Mouse (Mus musculus): ENCODE data around the gene Xylt1. TPM values are rescaled to one million over a fixed set of nuclear protein-coding genes. Genes with fewer than 3 reads are reported as not detected.

The Xylt1 gene
- total RNA-seq, 2 experiments from 2014 or later = 3.9 to 4.3 TPM

GRCm38 (mm10) chr7:117588426-117588825 lies 207.6 kb downstream of the Xylt1 start:
- intact Hi-C loops (cut with DNase I) = no loop called here
- DNase-seq = peak in 1 of 2 experiments; percentile 5

GRCm38 (mm10) chr7:117589359-117589758 lies 208.6 kb downstream of the Xylt1 start:
- DNase-seq = no peak
- intact Hi-C loops (cut with DNase I) = no loop called here

DNA sequence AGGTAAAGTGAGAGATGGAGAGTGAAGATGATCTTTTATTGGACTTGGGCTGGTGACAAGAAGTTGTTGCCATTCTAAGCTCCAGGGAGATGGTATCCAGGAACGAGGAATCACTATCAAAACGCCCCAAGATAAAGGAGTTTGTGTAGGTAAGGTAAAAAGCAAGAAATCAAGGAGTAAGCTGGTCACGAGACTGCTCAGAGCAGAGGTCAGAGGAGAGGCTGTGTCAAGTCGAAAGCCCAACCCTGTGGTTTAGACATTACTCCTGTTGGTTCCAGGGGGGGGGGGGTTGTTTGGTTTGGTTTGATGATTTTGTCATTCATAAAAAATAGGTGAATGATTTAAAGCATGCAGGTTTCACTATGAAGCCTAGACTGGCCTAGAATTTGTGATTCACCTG lies 209.0 kb downstream of the Xylt1 start:
- no peak for DNase-seq
- intact Hi-C loops (cut with DNase I) = no loop called here

DNA sequence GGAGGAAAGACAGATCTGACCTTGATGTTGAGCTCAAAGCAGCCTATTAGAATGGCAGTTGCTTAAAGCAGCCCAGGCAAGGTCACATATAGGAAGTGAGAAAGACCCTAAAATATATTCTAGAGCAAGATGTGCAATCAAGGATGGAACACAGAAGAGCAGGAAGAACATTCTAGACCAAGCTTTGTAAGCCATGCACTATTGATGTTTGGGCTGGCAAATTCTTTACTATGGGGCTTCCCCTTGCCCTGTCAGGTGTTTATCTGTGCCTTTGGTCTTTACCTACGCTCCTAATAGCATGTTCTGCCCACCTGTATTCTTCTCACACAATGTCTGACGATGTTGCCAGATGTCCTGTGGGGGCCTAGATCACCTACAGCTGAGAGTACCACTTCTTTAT lies 213.4 kb downstream of the Xylt1 start:
- intact Hi-C loops (cut with DNase I) = no loop called here
- no peak for DNase-seq

DNA sequence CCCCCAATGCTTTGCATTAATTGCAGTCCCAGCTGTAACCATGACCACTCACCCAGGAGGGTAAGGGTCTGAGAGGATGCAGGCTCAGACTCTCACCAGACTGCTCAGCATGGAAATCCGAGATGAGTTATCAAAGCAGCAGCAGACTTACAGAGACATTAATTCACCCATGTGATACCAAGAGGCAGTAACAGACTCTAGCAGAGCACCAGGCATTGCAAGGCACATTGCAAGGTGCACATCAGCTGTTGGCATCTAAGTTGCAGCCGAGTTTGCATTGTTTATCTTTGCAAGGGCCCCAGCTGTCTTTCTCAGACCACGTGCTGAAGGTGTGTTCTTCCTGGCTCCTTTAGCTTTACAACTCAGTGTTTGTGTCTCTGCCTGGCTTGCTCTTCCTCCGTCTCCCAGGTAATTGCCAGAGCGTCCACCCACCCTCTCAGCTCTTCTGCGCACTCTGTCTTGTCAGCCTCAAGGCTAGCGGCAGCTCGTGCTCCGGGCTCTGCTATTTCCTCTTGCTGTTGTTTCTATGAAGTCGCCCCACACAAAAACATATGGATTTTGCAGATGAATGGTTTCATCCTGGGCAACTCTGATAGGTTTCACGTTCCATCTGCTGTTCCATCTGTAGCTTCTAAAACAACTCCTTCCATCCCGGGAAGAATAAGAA lies 214.4 kb downstream of the Xylt1 start:
- no peak for DNase-seq
- intact Hi-C loops (cut with DNase I) = no loop called here

GRCm38 (mm10) chr7:117600443-117600842 lies 219.7 kb downstream of the Xylt1 start:
- intact Hi-C loops (cut with DNase I) = no loop called here
- DNase-seq = no peak

GRCm38 (mm10) chr7:117610439-117610838 lies 229.7 kb downstream of the Xylt1 start:
- intact Hi-C loops (cut with DNase I) = no loop called here
- DNase-seq = no peak

DNA sequence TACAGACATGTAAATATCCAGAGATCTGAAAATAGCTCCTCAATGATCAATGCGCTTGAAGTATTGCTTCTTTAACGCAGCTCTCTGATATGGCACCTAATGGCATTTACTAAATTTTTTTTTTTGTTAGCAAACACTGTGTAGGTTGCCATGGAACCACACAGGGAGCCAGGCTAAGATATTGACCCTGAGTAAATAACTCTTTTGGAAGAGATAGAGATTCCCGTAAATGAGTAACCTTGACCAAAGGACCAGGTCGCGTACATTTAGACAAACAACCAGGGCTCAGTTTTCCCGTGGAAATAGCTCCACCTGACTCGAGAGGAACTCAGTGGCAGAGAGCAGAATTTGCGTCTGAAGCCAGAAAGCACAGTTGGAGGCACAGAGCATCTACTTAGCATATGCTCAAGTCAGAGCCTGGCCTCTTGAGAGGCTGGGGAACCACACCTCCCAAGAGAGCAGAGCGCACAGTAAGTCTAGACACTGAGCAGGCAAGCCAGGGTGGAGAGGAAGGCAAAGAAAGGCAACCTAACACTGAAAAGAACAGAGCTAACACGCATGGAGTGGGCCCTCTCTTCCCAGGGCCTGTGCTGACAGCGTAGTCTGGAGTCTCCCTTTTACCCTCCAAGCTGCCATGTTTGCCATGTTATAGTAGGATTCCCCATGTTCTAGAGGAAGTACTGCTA lies 232.2 kb downstream of the Xylt1 start:
- DNase-seq = no peak
- intact Hi-C loops (cut with DNase I) = no loop called here

DNA sequence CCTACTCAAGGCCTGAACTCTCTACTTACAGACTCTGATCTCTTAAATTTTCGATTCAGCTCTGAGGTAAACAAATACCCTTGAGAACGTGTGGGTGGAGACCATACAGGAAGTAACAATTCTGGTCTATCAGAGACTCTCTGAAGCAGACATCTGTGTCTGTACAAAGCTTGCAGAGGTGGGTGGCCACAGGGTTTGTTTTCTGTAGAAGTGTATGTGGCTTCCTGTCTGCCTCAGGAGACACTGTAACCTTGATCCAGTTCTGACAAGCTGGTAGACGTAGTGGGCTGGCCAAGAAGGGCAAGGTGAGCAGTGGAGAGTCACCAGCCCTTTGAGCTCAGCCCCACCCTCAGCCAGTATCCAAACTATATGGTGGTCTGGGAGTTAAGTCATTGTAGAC lies 233.0 kb downstream of the Xylt1 start:
- intact Hi-C loops (cut with DNase I) = no loop called here
- no peak for DNase-seq

DNA sequence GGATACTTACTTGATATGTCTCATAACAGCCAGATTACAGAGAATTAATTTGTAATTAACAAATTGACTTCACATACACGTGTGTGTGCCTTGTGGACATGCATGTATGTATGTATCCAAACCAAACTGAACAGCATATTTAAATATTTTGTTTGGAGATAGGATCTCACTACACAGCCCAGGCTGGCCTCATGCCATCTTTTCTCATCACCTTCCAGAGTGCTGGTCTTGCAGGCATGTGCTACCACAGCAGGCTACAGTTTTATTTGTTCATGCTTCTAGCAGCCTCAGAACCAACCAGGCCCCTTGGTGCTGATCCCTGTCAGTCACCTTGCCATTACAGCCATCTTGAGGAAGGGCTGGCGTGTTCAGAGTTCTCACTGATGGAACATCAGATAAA lies 233.6 kb downstream of the Xylt1 start:
- DNase-seq = no peak
- intact Hi-C loops (cut with DNase I) = no loop called here

DNA sequence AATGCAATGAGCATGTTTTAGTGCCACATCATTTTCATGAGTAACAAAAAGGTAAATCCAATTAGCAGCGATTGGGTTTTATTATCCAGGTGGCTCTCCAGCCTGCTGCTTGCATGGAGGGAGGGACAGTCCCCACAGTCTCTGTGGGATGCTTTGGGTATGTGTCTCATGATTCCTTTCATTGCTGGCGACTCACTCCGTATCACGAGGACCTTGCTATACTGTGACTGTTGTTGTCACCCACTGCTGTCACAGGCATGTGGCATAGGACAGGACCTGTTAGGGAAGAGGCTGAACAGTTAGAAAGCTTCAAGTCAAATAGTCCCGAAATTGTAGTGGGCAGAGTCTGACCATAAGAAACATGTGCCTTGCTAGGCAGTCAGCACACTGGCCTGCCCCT lies 234.1 kb downstream of the Xylt1 start:
- no peak for DNase-seq
- intact Hi-C loops (cut with DNase I) = no loop called here

DNA sequence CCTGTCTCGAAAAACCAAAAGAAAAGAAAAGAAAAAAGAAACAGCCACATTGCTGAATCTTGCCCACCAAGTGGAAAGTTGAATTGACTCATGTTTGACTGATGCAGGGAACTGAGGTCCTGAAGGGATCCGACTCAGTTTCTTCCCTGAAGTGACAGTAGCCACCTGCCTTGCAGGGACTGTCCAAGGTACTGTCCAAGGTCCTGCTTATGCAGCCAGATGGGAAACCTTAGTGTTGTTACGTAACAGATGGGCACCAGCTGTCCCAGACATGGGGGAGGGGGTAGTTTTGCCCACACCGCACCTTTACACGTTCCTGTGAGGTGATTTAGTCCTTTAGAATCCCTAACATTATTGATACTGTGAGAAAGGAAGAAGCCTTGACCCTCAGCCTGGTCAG lies 235.5 kb downstream of the Xylt1 start:
- DNase-seq = peak in 1 of 2 experiments; percentile 29
- intact Hi-C loops (cut with DNase I) = no loop called here

GRCm38 (mm10) chr7:117618715-117619150 lies 238.0 kb downstream of the Xylt1 start:
- DNase-seq = no peak
- intact Hi-C loops (cut with DNase I) = no loop called here

DNA sequence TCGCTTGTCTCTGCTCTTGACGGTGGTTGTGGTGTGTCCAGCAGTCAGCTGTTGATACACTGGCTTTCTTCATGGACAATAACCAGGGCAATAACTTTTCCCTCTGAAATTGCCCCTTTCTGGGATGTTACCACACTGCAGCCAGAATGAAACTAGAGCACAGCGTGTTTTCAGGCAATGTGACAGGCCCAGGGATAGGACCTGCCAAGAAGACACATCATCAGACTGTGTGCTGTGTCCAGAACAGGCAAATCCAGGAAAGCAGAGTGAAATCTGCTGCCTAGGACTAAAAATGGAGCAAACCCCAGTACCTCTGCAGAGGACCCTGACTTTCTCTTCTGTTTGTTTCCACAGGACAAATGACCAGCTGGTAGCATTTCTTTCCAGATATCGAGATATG lies 240.8 kb downstream of the Xylt1 start:
- no peak for DNase-seq
- intact Hi-C loops (cut with DNase I) = loop anchor here (5.0 to 10.0 kb wide), 2 partner anchors 919 to 977 kb away; no protein-coding TSS in a partner anchor

GRCm38 (mm10) chr7:117622769-117623168 lies 242.0 kb downstream of the Xylt1 start:
- DNase-seq = peak; percentile 49 to 55
- intact Hi-C loops (cut with DNase I) = loop anchor here (2.0 to 10.0 kb wide), 3 partner anchors 240 to 978 kb away; no protein-coding TSS in a partner anchor

DNA sequence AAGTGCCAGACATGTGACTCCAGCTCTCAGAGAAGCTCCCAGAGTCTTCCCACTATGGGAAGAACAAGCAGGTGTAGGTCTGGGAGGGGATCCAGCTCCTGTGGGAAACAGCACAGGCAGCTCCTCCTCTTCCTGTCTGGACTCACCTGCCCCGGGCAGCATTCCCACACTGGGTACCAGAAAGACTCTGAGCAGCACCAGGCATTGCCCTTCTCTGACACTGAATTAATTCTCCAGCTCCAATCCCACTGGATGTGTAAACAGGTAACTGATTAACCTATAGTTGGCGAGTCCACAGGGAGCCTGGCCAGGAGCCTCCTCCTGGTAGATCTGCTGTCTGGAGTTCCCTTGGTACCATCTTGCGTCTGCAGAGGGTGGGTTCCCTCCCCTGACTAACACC lies 248.0 kb downstream of the Xylt1 start:
- no peak for DNase-seq
- intact Hi-C loops (cut with DNase I) = loop anchor here (10.0 kb wide), 1 partner anchor 984 kb away; no protein-coding TSS in a partner anchor

DNA sequence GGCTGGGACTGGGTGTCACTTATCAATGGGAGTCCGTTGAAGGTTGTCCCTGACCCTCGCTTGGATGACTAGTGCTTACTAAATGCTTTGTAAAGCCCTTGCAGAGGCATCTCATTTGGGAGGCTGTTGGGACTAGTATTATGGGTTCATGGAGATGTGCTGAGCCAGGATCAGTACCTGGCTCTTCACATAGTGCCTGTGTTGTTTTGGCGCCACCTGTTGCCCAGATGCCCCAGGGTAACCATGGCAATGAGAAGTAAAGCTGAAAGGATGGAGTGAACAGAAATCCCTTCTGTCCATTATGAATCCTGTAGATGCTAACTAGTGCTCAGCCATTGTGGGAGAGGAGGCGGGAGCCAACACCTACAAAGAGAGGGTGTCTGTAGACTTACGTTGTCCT lies 249.9 kb downstream of the Xylt1 start:
- DNase-seq = peak; percentile 11 to 26
- intact Hi-C loops (cut with DNase I) = no loop called here

DNA sequence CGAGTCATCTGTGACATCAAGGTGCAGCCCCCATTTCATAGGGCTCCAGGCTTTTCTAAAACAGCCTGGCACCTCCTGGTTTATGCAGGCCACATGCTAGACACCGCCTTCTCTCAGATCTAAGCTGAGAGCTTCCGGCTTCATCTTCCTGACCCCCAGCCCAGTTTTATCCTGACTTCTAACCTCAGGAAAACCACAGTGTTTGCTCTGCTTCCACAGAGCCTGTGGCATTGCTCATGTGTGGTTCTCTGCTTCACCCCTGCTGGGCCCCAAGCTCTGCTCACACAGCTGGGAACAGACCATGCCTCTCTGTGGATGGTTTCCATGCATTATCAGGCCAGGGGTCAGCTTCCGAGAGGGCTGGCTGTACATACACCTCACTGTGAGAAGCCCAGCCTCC lies 254.8 kb downstream of the Xylt1 start:
- intact Hi-C loops (cut with DNase I) = no loop called here

DNA sequence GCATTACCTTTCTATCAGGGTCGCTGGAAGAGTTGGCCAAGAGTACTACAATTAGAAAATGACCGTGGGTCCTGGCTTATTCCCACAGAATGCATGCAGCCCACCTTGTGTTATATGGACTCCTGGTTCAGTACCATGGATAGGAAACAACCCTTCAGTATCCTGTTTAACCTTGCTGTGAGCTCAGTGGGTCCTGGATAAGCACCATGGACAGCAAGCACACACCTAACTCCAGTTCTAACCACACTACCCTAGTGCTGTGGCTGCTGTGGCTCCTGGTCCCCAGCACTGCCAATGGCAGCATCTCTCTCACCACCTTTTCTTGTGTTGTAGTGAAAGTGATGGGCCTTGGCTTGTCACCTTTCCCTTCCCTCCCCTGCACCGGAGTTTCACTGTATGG lies 255.9 kb downstream of the Xylt1 start:
- DNase-seq = no peak
- intact Hi-C loops (cut with DNase I) = no loop called here

More for the DNA sequence above, 254.8 kb downstream of the Xylt1 start:
- no peak for DNase-seq

DNA sequence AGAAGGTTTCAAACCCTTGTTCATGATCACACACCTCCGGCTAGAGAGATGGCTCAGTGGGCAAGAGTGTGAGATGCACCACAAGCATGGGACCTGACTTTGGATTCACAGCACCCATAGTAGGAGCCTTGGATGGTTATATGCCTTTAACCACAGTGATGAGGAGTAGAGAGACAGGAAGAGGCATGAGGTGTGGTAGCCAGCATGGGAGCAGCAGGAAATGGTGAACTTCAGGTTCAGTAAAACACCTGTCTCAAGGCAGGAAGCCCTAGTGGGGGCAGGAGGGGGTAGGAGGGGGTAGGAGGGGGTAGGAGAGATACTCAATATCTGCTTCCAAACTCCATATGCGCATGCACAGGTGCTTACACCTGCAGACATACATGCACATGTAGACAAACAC lies 257.2 kb downstream of the Xylt1 start:
- intact Hi-C loops (cut with DNase I) = no loop called here
- DNase-seq = no peak

DNA sequence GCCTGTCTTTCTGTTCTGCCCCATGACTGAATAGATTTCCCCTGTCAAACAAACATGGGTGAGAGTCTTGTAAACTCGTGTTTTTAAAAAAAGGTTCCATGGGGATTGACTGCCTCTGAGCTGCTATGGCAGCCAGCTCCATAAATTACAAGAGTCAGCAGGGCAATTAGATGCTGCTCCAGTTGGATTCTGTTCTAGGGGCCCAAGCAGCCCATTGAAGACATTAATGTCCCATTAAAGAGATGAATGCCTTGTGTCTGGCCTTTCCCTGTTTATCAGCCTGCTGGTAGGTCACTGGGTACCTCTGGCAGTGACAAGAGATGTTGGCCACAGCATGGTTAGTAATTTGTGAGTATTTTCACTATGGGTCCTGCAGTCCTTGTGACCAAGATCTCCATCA lies 271.9 kb downstream of the Xylt1 start:
- DNase-seq = no peak
- intact Hi-C loops (cut with DNase I) = no loop called here

- intact Hi-C loops (cut with DNase I) = no loop called here
Measured at GRCm38 (mm10) chr7:117655732-117656131, 275.0 kb downstream of the Xylt1 start.

More at GRCm38 (mm10) chr7:117655732-117656131, 275.0 kb downstream of the Xylt1 start:
- DNase-seq = no peak

All from heart, postnatal 14 days (tissue).